Mouse (Mus musculus): ENCODE data around the gene Eci3. TPM values are rescaled to one million over a fixed set of nuclear protein-coding genes. Genes with fewer than 3 reads are reported as not detected.
"Not testable (repeated sequence)": the region's sequence is repeated elsewhere in the genome, so short reads cannot be mapped to it uniquely, and the experiment has no call there.

Eci3 gene
- 1.2 and 1.6 TPM in 2 replicates for polyA plus RNA-seq (2014; fragmentation: Nextera tagmentation; extraction: Ambion mirVana)

DNA sequence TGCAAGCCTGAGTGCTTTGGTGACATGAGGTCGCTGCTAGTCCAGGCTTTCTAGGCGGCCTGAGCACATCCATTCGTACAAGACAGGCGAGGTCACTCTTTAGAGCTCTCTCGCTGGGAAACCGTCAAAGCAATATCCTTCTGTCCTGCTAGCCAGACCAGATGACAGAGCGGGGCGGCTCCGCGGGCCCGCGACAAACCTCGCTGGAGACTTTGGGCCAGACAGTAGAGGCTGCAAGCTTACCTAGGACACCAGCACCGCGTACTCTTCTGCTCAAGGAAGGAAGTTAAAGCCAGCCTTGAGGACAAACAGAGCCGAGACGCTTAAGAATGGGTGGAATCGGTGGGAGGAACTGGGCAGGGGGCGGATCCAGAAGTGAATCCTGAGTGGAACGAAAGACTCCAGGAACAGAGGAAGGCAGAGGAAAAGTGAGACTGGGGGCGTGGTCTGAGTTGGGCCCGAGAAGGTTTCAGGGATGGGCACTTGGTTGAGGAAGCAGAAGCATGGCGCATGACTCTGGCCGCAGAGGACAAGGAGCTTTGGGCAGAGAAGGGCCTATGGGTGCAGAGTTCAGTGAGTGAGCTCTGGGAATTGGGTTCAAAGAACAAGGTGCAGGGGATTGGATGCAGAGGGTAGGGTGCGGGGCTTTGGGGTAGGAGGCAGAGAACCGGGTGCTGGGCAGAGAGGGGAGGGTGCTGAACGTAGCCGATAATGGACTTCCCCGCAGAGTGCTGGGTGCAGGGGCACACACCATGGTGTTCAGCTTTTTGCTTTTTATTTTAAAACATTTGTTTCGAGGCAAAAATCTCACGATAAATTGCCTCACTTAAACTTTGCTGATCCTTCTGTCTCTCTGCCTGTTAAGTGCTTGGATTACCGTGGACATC, at the start of gene Eci3:
Eci3 (minus strand) TSS at position 300 of the 887 bp plus-strand sequence.
- 2% methylated on average over 32 of the region's 32 CpGs for WGBS
- H3K27me3 ChIP-seq (replicated peaks; ENCODE audit: control insufficient read depth, insufficient read depth, low read length), result peaks cover 4% of the 10 kb centered on the region; the same call in 1 of the 2 replicates
- peak within 1 kb of the TSS; percentile 75 for H3K4me2 ChIP-seq (ENCODE audit: low read length)
- no peak within 1 kb of the TSS for H3K27ac ChIP-seq (ENCODE audit: low read depth)
- H3K9me3 ChIP-seq (ENCODE audit: control insufficient read depth, low read length), result no peaks in the 10 kb centered on the region
- H3K4me1 ChIP-seq (replicated peaks; ENCODE audit: control insufficient read depth, insufficient read depth, low read length), result no peaks in the 10 kb centered on the region
- H3K36me3 ChIP-seq (ENCODE audit: control insufficient read depth, insufficient read depth, low read length), result no peaks in the 10 kb centered on the region
- H3K9ac ChIP-seq (ENCODE audit: low read length), result peak within 1 kb of the TSS; percentile 31; the same call in 1 of the 2 replicates
- ATAC-seq (replicated peaks; ENCODE audit: low FRiP score, low TSS enrichment, low read depth), result peak; percentile 74
- peak; percentile 77 for DNase-seq (ENCODE audit: low spot score)
- H3K4me3 ChIP-seq (ENCODE audit: low read depth, low read length), result peak within 1 kb of the TSS; percentile 48

DNA sequence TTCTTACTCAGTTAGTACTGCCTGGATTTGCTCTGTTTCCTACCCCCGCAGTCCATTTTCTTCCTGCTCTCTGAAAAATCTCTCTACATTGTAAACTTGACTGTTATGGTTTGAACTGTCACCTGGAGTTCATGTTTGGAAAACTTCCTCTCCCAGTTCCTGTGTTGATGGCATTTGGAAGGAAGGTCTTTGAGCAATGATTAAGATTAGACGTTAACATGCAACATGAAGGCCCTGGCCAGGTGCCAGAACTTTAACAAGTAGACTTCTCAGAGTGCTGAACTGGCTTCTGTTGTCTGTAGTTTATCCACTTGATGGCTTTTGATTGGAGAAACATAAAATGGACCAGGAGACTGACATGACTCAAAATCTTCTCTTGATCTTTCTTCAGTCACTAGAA, 32.3 kb upstream of the Eci3 start:
- no peaks in the 10 kb centered on the region for H3K36me3 ChIP-seq (ENCODE audit: control insufficient read depth, insufficient read depth, low read length)
- H3K27me3 ChIP-seq (replicated peaks; ENCODE audit: control insufficient read depth, insufficient read depth, low read length), result no peaks in the 10 kb centered on the region
- no peak overlapping the region for H3K27ac ChIP-seq (ENCODE audit: low read depth)
- H3K9ac ChIP-seq (ENCODE audit: low read length), result no peak overlapping the region
- H3K9me3 ChIP-seq (ENCODE audit: control insufficient read depth, low read length), result no peaks in the 10 kb centered on the region
- DNase-seq (ENCODE audit: low spot score), result no peak
- H3K4me1 ChIP-seq (replicated peaks; ENCODE audit: control insufficient read depth, insufficient read depth, low read length), result peaks cover 7% of the 10 kb centered on the region; the same call in 1 of the 2 replicates
- H3K4me2 ChIP-seq (ENCODE audit: low read length), result no peak overlapping the region
- ATAC-seq (replicated peaks; ENCODE audit: low FRiP score, low TSS enrichment, low read depth), result no peak
- no peak overlapping the region for H3K4me3 ChIP-seq (ENCODE audit: low read depth, low read length)
- 32% methylated on average over 2 of the region's 2 CpGs for WGBS

DNA sequence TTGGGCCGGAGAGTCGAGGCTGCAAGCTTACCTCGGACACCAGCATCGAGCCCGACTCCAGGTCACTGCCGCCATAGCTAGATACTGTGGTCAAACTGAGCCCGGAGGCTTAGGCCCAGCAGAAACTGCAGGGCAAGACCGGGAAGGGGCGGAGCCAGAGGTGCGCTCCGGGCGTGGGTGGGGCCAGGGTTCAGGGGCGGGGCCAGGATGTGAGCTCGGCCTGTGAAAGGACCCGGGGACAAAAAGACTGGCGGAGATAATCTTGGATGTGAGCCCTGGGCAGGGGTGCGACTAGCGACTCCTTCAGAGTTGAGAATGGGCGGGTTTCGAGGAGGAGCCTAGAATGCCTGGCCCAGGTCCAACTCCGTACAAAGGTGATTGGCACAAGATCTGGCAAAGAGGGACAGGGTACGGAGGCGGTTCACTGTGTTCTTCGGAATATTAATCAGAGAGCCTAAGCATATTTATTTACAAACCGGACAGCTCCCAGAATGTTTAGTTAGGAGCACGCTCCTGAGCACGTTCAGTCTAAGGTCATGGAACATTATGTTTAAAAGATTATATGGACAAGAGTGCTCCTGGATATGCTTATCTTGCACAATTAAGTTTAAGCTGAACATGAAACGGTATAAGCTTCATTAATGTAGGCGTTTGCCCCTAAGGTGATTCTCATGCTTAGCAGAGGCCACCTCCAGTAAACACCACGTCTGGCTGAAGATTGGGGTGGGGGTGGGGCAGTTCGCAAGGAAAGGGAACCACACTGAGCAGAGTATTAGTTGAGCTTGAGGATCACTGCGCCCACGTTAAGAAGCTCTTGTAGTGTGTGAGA, 30.6 kb upstream of the Eci3 start:
- under 1% methylated on average over 33 of the region's 33 CpGs for WGBS
- ATAC-seq (replicated peaks; ENCODE audit: low FRiP score, low TSS enrichment, low read depth), result peak; percentile 97
- DNase-seq (ENCODE audit: low spot score), result peak; percentile 98
- no peaks in the 10 kb centered on the region for H3K9me3 ChIP-seq (ENCODE audit: control insufficient read depth, low read length)
- H3K4me3 ChIP-seq (ENCODE audit: low read depth, low read length), result peak overlapping the region; percentile 69
- peak overlapping the region; percentile 57 for H3K4me2 ChIP-seq (ENCODE audit: low read length)
- peak overlapping the region; percentile 86 for H3K9ac ChIP-seq (ENCODE audit: low read length)
- H3K27ac ChIP-seq (ENCODE audit: low read depth), result peak overlapping the region; percentile 87
- peaks cover 8% of the 10 kb centered on the region for H3K36me3 ChIP-seq (ENCODE audit: control insufficient read depth, insufficient read depth, low read length)
- no peaks in the 10 kb centered on the region for H3K27me3 ChIP-seq (replicated peaks; ENCODE audit: control insufficient read depth, insufficient read depth, low read length)
- peaks cover 7% of the 10 kb centered on the region; the same call in 1 of the 2 replicates for H3K4me1 ChIP-seq (replicated peaks; ENCODE audit: control insufficient read depth, insufficient read depth, low read length)

DNA sequence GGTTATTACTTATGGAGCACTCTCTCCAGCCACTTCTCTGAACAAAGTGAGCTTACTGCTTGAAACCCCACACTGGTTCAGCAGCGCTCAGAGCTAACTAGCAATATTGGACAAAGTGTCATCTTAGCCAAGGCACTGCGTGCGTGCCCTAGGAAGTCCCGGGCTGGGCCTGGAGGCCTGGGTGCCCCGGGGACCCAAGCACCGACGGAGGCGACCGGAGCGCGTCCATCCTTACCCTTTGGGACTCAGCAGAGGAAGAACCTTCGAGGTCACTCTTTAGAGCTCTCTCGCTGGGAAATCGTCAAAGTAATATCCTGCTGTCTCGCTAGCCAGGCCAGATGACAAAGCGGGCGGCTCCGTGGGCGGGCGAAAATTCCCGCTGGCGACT, 30.0 kb upstream of the Eci3 start:
- no peak for DNase-seq (ENCODE audit: low spot score)

DNA sequence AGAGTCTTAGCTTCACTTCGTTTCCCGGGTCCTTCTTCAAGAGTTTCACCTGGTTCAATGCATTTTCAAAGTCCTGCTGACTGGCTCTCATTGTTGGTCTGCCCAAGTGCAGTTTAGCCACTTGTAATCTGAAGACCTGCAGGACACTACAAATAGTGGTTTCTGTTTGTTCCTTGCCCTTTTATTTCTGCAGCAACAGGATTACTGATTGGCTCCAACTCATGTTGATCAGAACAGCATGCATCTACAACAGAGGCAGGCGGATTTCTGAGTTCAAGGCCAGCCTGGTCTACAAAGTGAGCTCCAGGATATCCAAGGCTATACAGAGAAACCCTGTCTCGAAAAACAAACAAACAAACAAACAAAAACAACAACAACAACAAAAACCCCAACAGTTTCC, 29.5 kb upstream of the Eci3 start:
- Histone ChIP-seq H3K9me3 (ENCODE audit: control insufficient read depth, low read length) (no peaks in the 10 kb centered on the region), H3K4me1 (replicated peaks; ENCODE audit: control insufficient read depth, insufficient read depth, low read length) (peaks cover 7% of the 10 kb centered on the region; the same call in 1 of the 2 replicates), H3K36me3 (ENCODE audit: control insufficient read depth, insufficient read depth, low read length) (peaks cover 19% of the 10 kb centered on the region), H3K27me3 (replicated peaks; ENCODE audit: control insufficient read depth, insufficient read depth, low read length) (no peaks in the 10 kb centered on the region), H3K9ac (ENCODE audit: low read length) (peak overlapping the region; percentile 86), H3K4me2 (ENCODE audit: low read length) (peak overlapping the region; percentile 57), H3K27ac (ENCODE audit: low read depth) (no peak overlapping the region), H3K4me3 (ENCODE audit: low read depth, low read length) (peak overlapping the region; percentile 69)
- no peak for DNase-seq (ENCODE audit: low spot score)
- ATAC-seq (replicated peaks; ENCODE audit: low FRiP score, low TSS enrichment, low read depth), result no peak
- WGBS, result 72% methylated on average over 4 of the region's 4 CpGs

More for the DNA sequence above, 30.0 kb upstream of the Eci3 start:
- peaks cover 14% of the 10 kb centered on the region for H3K36me3 ChIP-seq (ENCODE audit: control insufficient read depth, insufficient read depth, low read length)
- ATAC-seq (replicated peaks; ENCODE audit: low FRiP score, low TSS enrichment, low read depth), result peak; percentile 56
- H3K9me3 ChIP-seq (ENCODE audit: control insufficient read depth, low read length), result no peaks in the 10 kb centered on the region
- peak overlapping the region; percentile 69 for H3K4me3 ChIP-seq (ENCODE audit: low read depth, low read length)
- peak overlapping the region; percentile 57 for H3K4me2 ChIP-seq (ENCODE audit: low read length)
- H3K9ac ChIP-seq (ENCODE audit: low read length), result peak overlapping the region; percentile 86
- peaks cover 7% of the 10 kb centered on the region; the same call in 1 of the 2 replicates for H3K4me1 ChIP-seq (replicated peaks; ENCODE audit: control insufficient read depth, insufficient read depth, low read length)
- no peaks in the 10 kb centered on the region for H3K27me3 ChIP-seq (replicated peaks; ENCODE audit: control insufficient read depth, insufficient read depth, low read length)
- under 1% methylated on average over 22 of the region's 22 CpGs for WGBS
- peak overlapping the region; percentile 87 for H3K27ac ChIP-seq (ENCODE audit: low read depth)

DNA sequence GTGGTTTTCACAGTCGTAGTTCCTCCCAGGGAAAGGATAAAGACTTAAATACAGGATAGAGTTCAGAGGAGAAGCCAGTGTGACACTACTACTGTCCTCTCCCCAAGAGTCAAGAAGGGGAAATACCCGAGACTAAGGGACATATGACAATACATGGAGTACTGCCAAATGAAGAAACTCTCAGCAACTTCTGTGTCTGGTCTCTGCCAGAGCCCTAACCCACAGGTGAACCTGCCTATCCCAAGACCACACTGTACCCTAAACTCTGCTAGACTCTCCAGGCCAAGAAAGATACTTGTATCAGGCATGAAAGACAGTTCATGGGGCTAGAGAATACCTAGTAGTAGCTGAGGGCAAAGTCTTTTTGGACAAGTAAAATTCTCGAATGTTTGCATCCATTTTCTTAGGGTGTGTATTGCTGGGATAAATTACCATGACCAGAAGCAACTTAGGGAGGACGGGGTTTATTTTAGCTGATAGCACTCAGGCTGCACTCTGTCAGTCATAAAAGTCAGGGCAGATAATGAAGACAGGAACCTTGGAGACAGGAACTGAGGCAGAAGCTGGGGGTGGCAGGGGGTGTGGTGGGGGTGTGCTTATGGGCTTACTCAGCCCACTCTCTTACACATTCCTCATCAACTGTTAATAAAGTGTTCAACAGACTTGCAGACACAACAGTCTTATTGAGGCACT, 28.1 kb upstream of the Eci3 start:
- H3K9ac ChIP-seq (ENCODE audit: low read length), result no peak overlapping the region
- H3K9me3 ChIP-seq (ENCODE audit: control insufficient read depth, low read length), result no peaks in the 10 kb centered on the region
- H3K36me3 ChIP-seq (ENCODE audit: control insufficient read depth, insufficient read depth, low read length), result peaks cover 33% of the 10 kb centered on the region
- H3K27me3 ChIP-seq (replicated peaks; ENCODE audit: control insufficient read depth, insufficient read depth, low read length), result no peaks in the 10 kb centered on the region
- H3K4me1 ChIP-seq (replicated peaks; ENCODE audit: control insufficient read depth, insufficient read depth, low read length), result peaks cover 7% of the 10 kb centered on the region; the same call in 1 of the 2 replicates
- no peak overlapping the region for H3K4me3 ChIP-seq (ENCODE audit: low read depth, low read length)
- 64% methylated on average over 4 of the region's 4 CpGs for WGBS
- no peak for DNase-seq (ENCODE audit: low spot score)
- ATAC-seq (replicated peaks; ENCODE audit: low FRiP score, low TSS enrichment, low read depth), result no peak
- H3K27ac ChIP-seq (ENCODE audit: low read depth), result no peak overlapping the region
- H3K4me2 ChIP-seq (ENCODE audit: low read length), result no peak overlapping the region

DNA sequence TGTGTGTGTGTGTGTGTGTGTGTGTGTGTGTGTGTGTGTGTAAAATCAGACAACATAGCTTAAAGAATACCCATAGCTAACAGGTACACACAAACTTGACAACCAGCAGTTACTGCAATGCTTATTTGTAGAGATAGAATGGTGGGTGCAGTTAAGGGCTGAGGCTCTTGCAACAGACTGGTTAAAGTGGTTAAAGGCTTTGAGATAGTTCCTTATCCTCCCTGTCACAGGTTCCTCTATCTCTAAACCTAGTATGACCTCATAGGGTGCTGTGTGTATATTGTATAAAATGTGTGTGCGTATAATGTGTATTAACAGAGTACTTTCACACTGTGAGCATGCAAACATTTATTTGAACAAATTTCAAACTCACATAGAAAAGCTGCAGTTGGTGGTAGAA, 19.9 kb upstream of the Eci3 start:
- H3K4me3 ChIP-seq (ENCODE audit: low read depth, low read length); DNase-seq (ENCODE audit: low spot score); H3K9me3 ChIP-seq (ENCODE audit: control insufficient read depth, low read length); H3K27ac ChIP-seq (ENCODE audit: low read depth); H3K4me1 ChIP-seq (replicated peaks; ENCODE audit: control insufficient read depth, insufficient read depth, low read length); H3K4me2 ChIP-seq (ENCODE audit: low read length); H3K27me3 ChIP-seq (replicated peaks; ENCODE audit: control insufficient read depth, insufficient read depth, low read length); H3K9ac ChIP-seq (ENCODE audit: low read length); ATAC-seq (replicated peaks; ENCODE audit: low FRiP score, low TSS enrichment, low read depth): not testable (repeated sequence)
- H3K36me3 ChIP-seq (ENCODE audit: control insufficient read depth, insufficient read depth, low read length), result peaks cover 74% of the 10 kb centered on the region
- WGBS, result 94% methylated on average over 1 of the region's 1 CpGs

DNA sequence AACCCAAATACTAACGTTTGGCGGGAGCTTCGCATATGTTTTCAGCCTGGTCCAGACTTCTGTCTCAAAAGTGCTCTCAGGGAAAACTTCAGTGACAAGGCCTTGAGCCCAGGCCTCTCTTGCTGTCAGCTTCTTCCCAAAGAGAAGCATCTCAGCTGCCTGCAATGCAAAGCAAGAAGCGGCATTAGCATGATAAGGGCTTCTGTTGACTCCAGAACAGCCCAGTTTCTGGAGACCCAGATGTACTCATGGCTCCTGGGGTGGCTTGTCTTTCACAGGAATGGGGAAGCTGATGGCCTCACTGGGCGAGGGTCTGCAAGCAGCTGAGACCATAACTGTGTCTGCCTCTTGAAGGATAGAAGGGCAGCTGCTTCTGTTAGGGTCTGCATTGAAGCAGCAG, 15.0 kb upstream of the Eci3 start:
- peaks cover 53% of the 10 kb centered on the region for H3K36me3 ChIP-seq (ENCODE audit: control insufficient read depth, insufficient read depth, low read length)
- H3K4me1 ChIP-seq (replicated peaks; ENCODE audit: control insufficient read depth, insufficient read depth, low read length); H3K27me3 ChIP-seq (replicated peaks; ENCODE audit: control insufficient read depth, insufficient read depth, low read length); H3K9ac ChIP-seq (ENCODE audit: low read length); H3K27ac ChIP-seq (ENCODE audit: low read depth); H3K4me3 ChIP-seq (ENCODE audit: low read depth, low read length); DNase-seq (ENCODE audit: low spot score); ATAC-seq (replicated peaks; ENCODE audit: low FRiP score, low TSS enrichment, low read depth); H3K9me3 ChIP-seq (ENCODE audit: control insufficient read depth, low read length); H3K4me2 ChIP-seq (ENCODE audit: low read length): not testable (repeated sequence)
- WGBS, result 81% methylated on average over 5 of the region's 5 CpGs
